Mouse (Mus musculus) CH12.LX (cell line): Measurements from ENCODE around the gene Lefty2. TPM values are rescaled to one million over a fixed set of nuclear protein-coding genes. Genes with fewer than 3 reads are reported as not detected.
"Not testable (repeated sequence)": the region's sequence is repeated elsewhere in the genome, so short reads cannot be mapped to it uniquely, and the experiment has no call there.

Experiments
- DNase-seq: peaks from one replicate; pipeline ENCODE4 v3.0.0-alpha.2; 2013; ENCODE audit errors: extremely low read depth
- H3K27ac ChIP-seq: 2 replicates; pipeline ENCODE4 v1.5.1; 2012; ENCODE audit warnings: low read depth, mild to moderate bottlenecking, control low read depth, moderate library complexity; ENCODE audit not compliant: insufficient read depth
- H3K27me3 ChIP-seq: replicated peaks from 2 replicates; pipeline ENCODE3; 2012; ENCODE audit warnings: inconsistent platforms
- H3K36me3 ChIP-seq, 2 experiments: replicated peaks in 1 of 2; 2 replicates each; pipeline versions ENCODE3 to v1.6.1; 2012; ENCODE audit warnings: inconsistent platforms in 1 of 2, low read length in 1 of 2, mild to moderate bottlenecking in 1 of 2, mixed read lengths in 1 of 2, moderate library complexity in 1 of 2; ENCODE audit not compliant: control insufficient read depth in 1 of 2, insufficient read depth in 1 of 2
- H3K4me1 ChIP-seq, 2 experiments: 2 replicates each; pipeline ENCODE4 v1.6.1; 2012; ENCODE audit warnings: inconsistent platforms in 1 of 2, moderate library complexity in 1 of 2; ENCODE audit not compliant: insufficient read depth in 2 of 2, control insufficient read depth in 1 of 2
- H3K4me2 ChIP-seq: 2 replicates; pipeline ENCODE4 v1.6.1; 2012; ENCODE audit warnings: low read depth, mild to moderate bottlenecking, control low read depth; ENCODE audit not compliant: poor library complexity, insufficient read depth, severe bottlenecking
- H3K4me3 ChIP-seq, 3 experiments: fragments of 150-350 bp in 1 of 3; sonication (generic) in 1 of 3; replicated peaks in 1 of 3; 2 replicates each; pipeline versions ENCODE3 to v1.5.1; 2011 to 2012; ENCODE audit warnings: low read depth in 2 of 3, low read length in 2 of 3, mild to moderate bottlenecking in 2 of 3, moderate library complexity in 2 of 3, control low read depth in 1 of 3, improper control_type of control experiment in 1 of 3, inconsistent platforms in 1 of 3, mixed read lengths in 1 of 3; ENCODE audit not compliant: poor library complexity in 1 of 3
- H3K79me2 ChIP-seq: replicated peaks from 2 replicates; pipeline ENCODE4 v1.6.1; 2012; ENCODE audit warnings: mild to moderate bottlenecking, moderate library complexity; ENCODE audit not compliant: control insufficient read depth, poor library complexity, insufficient read depth, severe bottlenecking; ENCODE audit errors: extremely low read depth
- H3K9ac ChIP-seq: 2 replicates; pipeline ENCODE4 v1.6.1; 2012; ENCODE audit warnings: low read depth, mild to moderate bottlenecking, control low read depth, moderate library complexity; ENCODE audit not compliant: insufficient read depth
- H3K9me3 ChIP-seq: replicated peaks from 2 replicates; pipeline ENCODE3; 2012; ENCODE audit warnings: low read length, inconsistent platforms, mixed read lengths
- CHD1 ChIP-seq: IDR thresholded peaks from 2 replicates; pipeline ENCODE4 v1.6.1; 2012; ENCODE audit warnings: low read depth, low read length, improper control_type of control experiment, inconsistent platforms
- CTCF ChIP-seq, 2 experiments: IDR thresholded peaks in 1 of 2; conservative IDR thresholded peaks in 1 of 2; 2 replicates each; pipeline ENCODE4 v1.5.1; 2011 to 2012; ENCODE audit warnings: low read depth in 2 of 2, low read length in 2 of 2, improper control_type of control experiment in 1 of 2, inconsistent platforms in 1 of 2, mild to moderate bottlenecking in 1 of 2, moderate library complexity in 1 of 2
- E2F4 ChIP-seq: IDR thresholded peaks from 2 replicates; pipeline ENCODE4 v1.6.1; 2011; ENCODE audit warnings: low read depth, low read length, improper control_type of control experiment; ENCODE audit not compliant: insufficient replicate concordance
- ELF1 ChIP-seq: IDR thresholded peaks from 2 replicates; pipeline ENCODE4 v1.6.1; 2014; ENCODE audit warnings: low read depth, mild to moderate bottlenecking, inconsistent platforms, low read length, improper control_type of control experiment
- EP300 ChIP-seq: IDR thresholded peaks from 2 replicates; pipeline ENCODE4 v1.6.1; 2011; ENCODE audit warnings: low read length, improper control_type of control experiment
- GABPA ChIP-seq: IDR thresholded peaks from 2 replicates; pipeline ENCODE4 v1.6.1; 2012; ENCODE audit warnings: low read depth, low read length, improper control_type of control experiment, inconsistent platforms; ENCODE audit not compliant: insufficient replicate concordance
- HCFC1 ChIP-seq: IDR thresholded peaks from 2 replicates; pipeline ENCODE4 v1.6.1; 2012; ENCODE audit warnings: low read depth, mild to moderate bottlenecking, inconsistent platforms, low read length, improper control_type of control experiment
- IRF4 ChIP-seq: IDR thresholded peaks from 2 replicates; pipeline ENCODE4 v1.6.1; 2014; ENCODE audit warnings: low read depth, mild to moderate bottlenecking, inconsistent platforms, low read length, improper control_type of control experiment
- JUN ChIP-seq: IDR thresholded peaks from 2 replicates; pipeline ENCODE4 v1.6.1; 2011; ENCODE audit warnings: low read depth, mild to moderate bottlenecking, low read length, improper control_type of control experiment, moderate library complexity; ENCODE audit not compliant: insufficient read depth
- KAT2A ChIP-seq: IDR thresholded peaks from 2 replicates; pipeline ENCODE4 v1.6.1; 2012; ENCODE audit warnings: low read length, improper control_type of control experiment, inconsistent platforms; ENCODE audit not compliant: insufficient replicate concordance
- MAX ChIP-seq: IDR thresholded peaks from 2 replicates; pipeline ENCODE4 v1.6.1; 2011; ENCODE audit warnings: low read length, improper control_type of control experiment
- MEF2A ChIP-seq: IDR thresholded peaks from 2 replicates; pipeline ENCODE4 v1.6.1; 2014; ENCODE audit warnings: low read depth, mild to moderate bottlenecking, inconsistent platforms, low read length, improper control_type of control experiment, borderline replicate concordance
- MXI1 ChIP-seq: IDR thresholded peaks from 2 replicates; pipeline ENCODE4 v1.6.1; 2011; ENCODE audit warnings: mild to moderate bottlenecking, low read depth, low read length, improper control_type of control experiment
- MYC ChIP-seq: IDR thresholded peaks from 2 replicates; pipeline ENCODE4 v1.6.1; 2011; ENCODE audit warnings: low read depth, mild to moderate bottlenecking, improper control_type of control experiment, low read length
- NELFE ChIP-seq: IDR thresholded peaks from 2 replicates; pipeline ENCODE4 v1.6.1; 2011; ENCODE audit warnings: low read depth, low read length, improper control_type of control experiment
- POLR2AphosphoS2 ChIP-seq: IDR thresholded peaks from 2 replicates; pipeline ENCODE4 v1.6.1; 2011; ENCODE audit warnings: low read depth, low read length, improper control_type of control experiment
- RAD21 ChIP-seq: IDR thresholded peaks from 2 replicates; pipeline ENCODE4 v1.6.1; 2011; ENCODE audit warnings: low read depth, mild to moderate bottlenecking, low read length, improper control_type of control experiment, moderate library complexity
- RCOR1 ChIP-seq: conservative IDR thresholded peaks from 2 replicates; pipeline ENCODE4 v1.6.1; 2012; ENCODE audit warnings: low read depth, mild to moderate bottlenecking, inconsistent platforms, low read length, improper control_type of control experiment
- SIN3A ChIP-seq: IDR thresholded peaks from 2 replicates; pipeline ENCODE4 v1.6.1; 2012; ENCODE audit warnings: low read length, improper control_type of control experiment, inconsistent platforms
- SMC3 ChIP-seq: IDR thresholded peaks from 2 replicates; pipeline ENCODE4 v1.6.1; 2011; ENCODE audit warnings: low read depth, low read length, improper control_type of control experiment
- TCF12 ChIP-seq: IDR thresholded peaks from 2 replicates; pipeline ENCODE4 v1.6.1; 2014; ENCODE audit warnings: low read depth, mild to moderate bottlenecking, inconsistent platforms, low read length, improper control_type of control experiment
- ZC3H11A ChIP-seq: IDR thresholded peaks from 2 replicates; pipeline ENCODE4 v1.6.1; 2012; ENCODE audit warnings: low read depth, mild to moderate bottlenecking, inconsistent platforms, low read length, improper control_type of control experiment
- ZMIZ1 ChIP-seq: IDR thresholded peaks from 2 replicates; pipeline ENCODE4 v1.6.1; 2012; ENCODE audit warnings: low read depth, mild to moderate bottlenecking, inconsistent platforms, low read length, improper control_type of control experiment
- dilution Hi-C: fragments of 300-500 bp; cut with MboI; formaldehyde crosslinking; loops from 2 replicates; pipeline ENCODE4 v1.14.3; 2020; ENCODE audit warnings: low sequenced_read_pairs; ENCODE audit not compliant: extremely low pct_unique_long_range_greater_than_20kb, extremely low pct_ligation_motif_present
- in situ Hi-C: fragments of 300-500 bp; cut with MboI; formaldehyde crosslinking; loops from 3 replicates; pipeline ENCODE4 v1.14.3; 2019; ENCODE audit warnings: low sequenced_read_pairs, low pct_ligation_motif_present, low pct_unique_long_range_greater_than_20kb, mixed read lengths
- polyA plus RNA-seq: library from polyadenylated mRNA; unstranded; fragments of >175 nt; gene quantifications from 2 replicates; pipeline ENCODE4 v1.2.1, GENCODE M21; 2012; ENCODE audit warnings: low read depth; ENCODE audit not compliant: insufficient read length
- total RNA-seq, 2 experiments: library from RNA; depleted of rRNA; stranded (reverse); fragments of 300-350 nt in 1 of 2; fragments of >200 nt in 1 of 2; gene quantifications; 2 replicates each; pipeline ENCODE4 v1.2.3; 2012 to 2014

Gene Lefty2
- total and polyA plus RNA-seq, 3 experiments, result not detected

GRCm38 (mm10) chr1:180938781-180939180 is 45.9 kb downstream of the Lefty2 start:
- Histone ChIP-seq H3K27me3 (peaks cover 48% of the 10 kb centered on the region), H3K4me1 (peaks cover 9 to 14% of the 10 kb centered on the region in 2 experiments; a peak in 3 of 4 replicates)
- DNase-seq, H3K36me3 ChIP-seq, H3K9me3 ChIP-seq, dilution Hi-C loops, H3K4me2 ChIP-seq, in situ Hi-C loops, H3K9ac ChIP-seq, H3K4me3 ChIP-seq, H3K79me2 ChIP-seq, H3K27ac ChIP-seq: not testable (repeated sequence)
- peak in 1 of 2 experiments; percentile 21; a peak in 1 of 4 replicates for TF ChIP-seq CTCF (conservative IDR thresholded peaks at IDR 0.05 in 1 of 2, IDR thresholded peaks at IDR 0.05 in 1 of 2; ENCODE audit: low read depth in 2 of 2, low read length in 2 of 2)

DNA sequence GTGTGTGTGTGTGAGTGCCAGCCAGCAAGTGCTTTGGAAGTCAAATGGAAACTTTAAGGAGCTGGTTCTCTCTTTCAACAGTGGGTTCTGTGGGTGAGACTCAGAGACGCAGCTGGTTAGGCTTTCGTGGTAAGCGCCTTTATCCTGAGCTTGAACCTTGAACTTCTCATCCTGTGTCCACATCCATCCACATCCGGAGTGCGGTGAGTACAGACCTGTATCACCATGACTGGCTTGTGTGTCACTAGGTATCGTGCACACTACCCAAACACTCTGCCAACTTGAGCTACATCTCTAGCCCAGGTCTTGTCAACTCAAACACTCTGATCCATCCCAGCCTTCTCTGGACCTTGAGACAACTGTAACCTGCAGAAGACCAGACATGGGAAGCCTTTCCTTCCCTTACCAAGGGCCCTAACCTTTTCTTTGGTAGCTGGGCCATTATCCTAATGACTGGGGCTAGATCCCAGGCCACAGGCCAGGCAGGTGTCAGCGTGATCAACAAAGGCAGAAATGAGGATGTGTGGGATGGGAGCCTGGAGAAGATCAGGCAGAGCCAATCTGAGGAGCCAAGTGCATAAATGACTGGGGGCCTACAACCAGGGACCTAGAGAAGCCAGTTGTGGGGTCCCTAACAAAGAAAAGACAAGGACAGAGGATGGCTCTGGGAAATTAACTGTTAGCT is 48.0 kb downstream of the Lefty2 start:
- TF ChIP-seq EP300 (0 out of 2 replicates have a peak, but pooled peaks have one; percentile 34), NELFE (no peak), POLR2AphosphoS2 (no peak), MYC (no peak), GABPA (no peak), KAT2A (no peak), RCOR1 (no peak)
- no peaks in the 10 kb centered on the region for H3K36me3 ChIP-seq
- H3K4me2 ChIP-seq, result no peak overlapping the region
- no peaks in the 10 kb centered on the region for H3K9me3 ChIP-seq
- dilution Hi-C loops (no loop called here), in situ Hi-C loops (no loop called here)
- H3K4me3 ChIP-seq, result no peak overlapping the region
- H3K4me1 ChIP-seq, result peaks cover 11 to 30% of the 10 kb centered on the region in 2 experiments
- H3K27ac ChIP-seq, result no peak overlapping the region
- peaks cover 35% of the 10 kb centered on the region for H3K27me3 ChIP-seq
- DNase-seq, result no peak
- H3K9ac ChIP-seq, result no peak overlapping the region
- H3K79me2 ChIP-seq, result no peaks in the 10 kb centered on the region

DNA sequence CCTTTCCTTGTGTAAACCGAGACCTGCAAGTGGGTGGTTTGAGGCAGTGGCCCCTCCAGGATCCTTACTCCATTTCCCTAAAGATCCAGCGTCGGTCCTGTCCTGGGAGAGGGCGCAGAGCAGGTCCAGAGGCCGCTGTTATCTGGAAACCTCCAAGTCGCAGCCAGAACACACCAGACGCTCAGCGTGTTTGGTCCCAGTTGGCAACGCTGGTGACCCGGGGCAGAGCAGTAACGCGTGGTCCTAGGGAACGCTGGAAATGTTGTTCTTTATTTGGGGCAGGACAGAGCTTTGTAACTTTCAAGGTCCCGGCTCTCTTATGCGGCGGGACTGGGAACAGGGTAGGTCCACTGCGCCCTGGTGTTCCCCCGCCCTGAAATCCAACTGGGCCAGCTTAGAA is 48.8 kb downstream of the Lefty2 start:
- peaks cover 0 to 4% of the 10 kb centered on the region in 2 experiments for H3K36me3 ChIP-seq
- H3K79me2 ChIP-seq, result no peaks in the 10 kb centered on the region
- no peak overlapping the region for H3K27ac ChIP-seq
- H3K9ac ChIP-seq, result peak overlapping the region; percentile 22; the same call in 1 of the 2 replicates
- dilution Hi-C loops, result no loop called here
- peak overlapping the region; percentile 60 to 78 (median 70) for H3K4me3 ChIP-seq
- peaks cover 11 to 34% of the 10 kb centered on the region in 2 experiments for H3K4me1 ChIP-seq
- H3K27me3 ChIP-seq, result peaks cover 33% of the 10 kb centered on the region
- no peak for DNase-seq
- peak overlapping the region; percentile 48 for H3K4me2 ChIP-seq
- TF ChIP-seq RCOR1 (no peak), KAT2A (no peak), MAX (no peak), ELF1 (no peak), SMC3 (no peak), CHD1 (no peak), ZC3H11A (no peak), ZMIZ1 (no peak), MXI1 (no peak), TCF12 (no peak), JUN (no peak), RAD21 (no peak), SIN3A (no peak), IRF4 (no peak), HCFC1 (no peak), GABPA (no peak), MEF2A (no peak), E2F4 (no peak)
- TF ChIP-seq, all 38 proteins: peak for 0
- no peaks in the 10 kb centered on the region for H3K9me3 ChIP-seq
- in situ Hi-C loops, result no loop called here
